Mouse (Mus musculus) liver, embryonic 16.5 days (tissue): ENCODE results near the gene Prkn. TPM values are rescaled to one million over a fixed set of nuclear protein-coding genes. Genes with fewer than 3 reads are reported as not detected.

Experiments
- ATAC-seq: fragments of 200-750 bp; cut with Nextera tagmentation; 2 replicates; pipeline ENCODE4 v1.8.0; 2017; ENCODE audit warnings: low read depth, mild to moderate bottlenecking, moderate number of reproducible peaks, moderate library complexity
- H3K27ac ChIP-seq: fragments of 300-500 bp; sonication (generic); 2 replicates; pipeline ENCODE4 v1.5.1; 2014; ENCODE audit warnings: mild to moderate bottlenecking, low read length
- H3K27me3 ChIP-seq: fragments of 300-500 bp; sonication (generic); 2 replicates; pipeline ENCODE4 v1.6.1; 2014; ENCODE audit warnings: low read depth, low read length, mixed read lengths; ENCODE audit not compliant: control insufficient read depth, insufficient read depth
- H3K36me3 ChIP-seq: fragments of 300-500 bp; sonication (generic); 2 replicates; pipeline ENCODE4 v1.6.1; 2014; ENCODE audit warnings: mild to moderate bottlenecking; ENCODE audit not compliant: control insufficient read depth, insufficient read depth
- H3K4me1 ChIP-seq: fragments of 300-500 bp; sonication (generic); 2 replicates; pipeline ENCODE4 v1.6.1; 2014; ENCODE audit warnings: low read depth, low read length, mixed read lengths; ENCODE audit not compliant: control insufficient read depth
- H3K4me2 ChIP-seq: fragments of 300-500 bp; sonication (generic); 2 replicates; pipeline ENCODE4 v1.6.1; 2014; ENCODE audit warnings: low read depth, low read length, mixed read lengths
- H3K4me3 ChIP-seq: fragments of 300-500 bp; sonication (generic); 2 replicates; pipeline ENCODE4 v1.5.1; 2014; ENCODE audit warnings: low read depth, mild to moderate bottlenecking, low read length
- H3K9ac ChIP-seq: fragments of 300-500 bp; sonication (generic); 2 replicates; pipeline ENCODE4 v1.6.1; 2014; ENCODE audit warnings: low read depth, low read length
- H3K9me3 ChIP-seq: fragments of 300-500 bp; sonication (generic); replicated peaks from 2 replicates; pipeline ENCODE4 v1.6.1; 2016; ENCODE audit warnings: low read length; ENCODE audit not compliant: control insufficient read depth
- WGBS: fragments of 180-500 bp; shearing (Covaris S2); extraction: QIAGEN DNeasy Blood & Tissue Kit; methylation state at CpG from one replicate; pipeline ENCODE4 v1.1.7; 2014; ENCODE audit not compliant: insufficient replicate concordance; 5-methylcytosine and 5-hydroxymethylcytosine counted together
- polyA plus RNA-seq: library from polyadenylated mRNA; unstranded; fragments of >200 nt; fragmentation: Nextera tagmentation; extraction: Ambion mirVana; gene quantifications from 2 replicates; pipeline ENCODE4 v1.2.1, GENCODE M21; 2015

Gene Prkn
- polyA plus RNA-seq, 1 experiment from 2014 or later: 0.70 TPM

DNA sequence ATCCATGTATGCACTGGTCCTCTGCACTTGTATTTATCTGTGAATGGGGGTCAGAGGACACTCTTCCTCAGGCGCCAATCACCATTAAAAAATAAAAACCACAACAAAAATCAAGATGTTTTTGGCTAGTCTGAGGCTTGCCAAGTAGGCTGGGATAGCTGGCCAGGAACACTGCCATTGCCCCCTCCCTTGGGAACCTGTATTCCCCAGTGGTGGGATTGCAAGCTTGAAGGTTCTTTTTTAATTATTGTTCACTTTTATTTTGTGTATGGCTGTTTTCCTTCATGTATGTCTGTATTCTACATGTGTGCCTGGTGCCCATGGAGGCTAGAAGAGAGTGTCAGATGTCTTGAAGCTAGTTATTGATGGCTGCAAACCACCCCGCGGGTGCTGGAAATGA, 664.3 kb downstream of the Prkn start:
- 66% methylated on average over 3 of the region's 3 CpGs for WGBS
- Histone ChIP-seq H3K36me3 (no peaks in the 10 kb centered on the region), H3K4me1 (no peaks in the 10 kb centered on the region), H3K27ac (no peak overlapping the region), H3K27me3 (no peaks in the 10 kb centered on the region), H3K9ac (no peak overlapping the region), H3K9me3 (no peaks in the 10 kb centered on the region), H3K4me2 (no peak overlapping the region), H3K4me3 (no peak overlapping the region)
- ATAC-seq: no peak

DNA sequence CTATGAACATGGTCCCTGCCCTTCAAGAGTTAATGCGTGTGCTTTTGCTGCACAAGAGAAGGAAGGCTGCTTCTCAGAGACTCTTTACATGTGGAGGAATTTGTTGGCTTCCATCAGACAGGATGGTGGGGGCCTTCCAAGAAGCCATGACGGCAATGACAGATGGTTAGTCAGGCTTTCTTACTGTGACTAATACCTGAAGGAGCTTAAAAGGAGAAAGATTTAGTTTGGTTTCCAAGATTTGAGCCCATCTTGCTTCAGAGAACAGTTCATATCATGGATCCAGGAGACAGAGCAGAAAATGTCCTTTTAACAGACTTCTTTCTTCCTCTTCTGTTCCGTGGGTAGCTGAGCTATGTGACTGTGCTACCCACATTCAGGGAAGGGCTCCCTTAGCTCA, 666.9 kb downstream of the Prkn start:
- no peak overlapping the region for H3K27ac ChIP-seq
- H3K9ac ChIP-seq: no peak overlapping the region
- H3K4me1 ChIP-seq: no peaks in the 10 kb centered on the region
- no peak for ATAC-seq
- no peaks in the 10 kb centered on the region for H3K27me3 ChIP-seq
- no peak overlapping the region for H3K4me3 ChIP-seq
- no peak overlapping the region for H3K4me2 ChIP-seq
- 67% methylated on average over 3 of the region's 3 CpGs for WGBS
- H3K9me3 ChIP-seq: no peaks in the 10 kb centered on the region
- H3K36me3 ChIP-seq: no peaks in the 10 kb centered on the region

DNA sequence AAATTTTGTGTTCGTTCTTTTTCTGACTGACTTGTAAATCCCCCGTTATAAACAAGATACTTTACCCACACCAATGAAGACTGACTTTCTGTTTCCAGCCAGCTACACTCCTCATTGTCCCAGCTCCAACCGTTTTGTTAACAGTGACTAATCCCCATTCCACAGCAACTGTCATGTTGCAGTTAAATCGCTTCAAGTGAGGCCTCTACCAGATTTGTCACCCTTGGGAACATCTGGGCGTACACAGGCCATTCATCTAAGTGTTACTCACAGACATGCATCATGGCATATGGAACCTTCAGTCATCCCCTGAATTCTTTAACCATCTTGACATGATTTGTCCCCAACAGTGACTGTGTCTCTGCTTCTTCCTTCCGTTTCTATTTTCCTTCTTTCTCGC, 669.9 kb downstream of the Prkn start:
- Histone ChIP-seq H3K4me2 (no peak overlapping the region), H3K4me1 (no peaks in the 10 kb centered on the region), H3K9me3 (no peaks in the 10 kb centered on the region), H3K27me3 (no peaks in the 10 kb centered on the region), H3K9ac (no peak overlapping the region), H3K36me3 (no peaks in the 10 kb centered on the region), H3K4me3 (no peak overlapping the region), H3K27ac (no peak overlapping the region)
- no peak for ATAC-seq
- 59% methylated on average over 7 of the region's 7 CpGs for WGBS

DNA sequence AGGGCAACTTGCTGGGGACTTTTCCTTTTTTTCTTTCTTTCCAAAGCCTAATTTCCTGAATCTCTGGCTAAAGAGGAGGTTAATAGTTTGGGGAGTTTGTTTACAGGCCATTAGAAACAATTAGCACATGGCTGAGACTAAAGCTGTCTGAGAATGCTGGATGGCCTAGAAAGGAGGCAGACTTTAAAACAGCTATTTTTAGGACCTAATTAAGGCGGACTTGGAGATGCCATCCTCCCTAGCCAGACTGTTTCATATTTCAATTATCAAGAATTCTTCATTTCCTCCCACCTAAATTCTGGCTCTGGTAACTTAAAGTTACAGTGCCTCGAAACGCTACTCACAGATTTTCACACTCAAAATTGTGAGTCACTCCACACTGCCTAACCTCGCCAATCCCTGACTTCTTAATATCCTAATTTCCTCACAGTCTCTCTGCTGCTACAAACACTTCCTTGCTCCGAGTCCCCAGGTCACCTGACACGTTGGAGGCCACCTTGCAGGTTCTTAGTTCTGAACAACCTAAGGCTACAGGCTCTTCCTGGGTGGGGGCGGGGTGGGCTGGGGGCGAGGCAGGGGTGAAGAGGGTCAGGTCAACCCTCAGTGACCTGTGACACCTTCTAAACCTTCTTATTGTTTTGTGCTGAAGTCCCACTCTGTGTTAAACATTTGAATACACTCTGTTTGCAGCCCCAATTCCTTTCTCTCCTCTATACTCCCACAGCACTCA, 674.0 kb downstream of the Prkn start:
- Histone ChIP-seq H3K4me1 (no peaks in the 10 kb centered on the region), H3K36me3 (no peaks in the 10 kb centered on the region), H3K4me2 (no peak overlapping the region), H3K27ac (no peak overlapping the region), H3K4me3 (no peak overlapping the region), H3K9me3 (no peaks in the 10 kb centered on the region), H3K27me3 (no peaks in the 10 kb centered on the region), H3K9ac (no peak overlapping the region)
- ATAC-seq: no peak
- 37% methylated on average over 8 of the region's 8 CpGs for WGBS

DNA sequence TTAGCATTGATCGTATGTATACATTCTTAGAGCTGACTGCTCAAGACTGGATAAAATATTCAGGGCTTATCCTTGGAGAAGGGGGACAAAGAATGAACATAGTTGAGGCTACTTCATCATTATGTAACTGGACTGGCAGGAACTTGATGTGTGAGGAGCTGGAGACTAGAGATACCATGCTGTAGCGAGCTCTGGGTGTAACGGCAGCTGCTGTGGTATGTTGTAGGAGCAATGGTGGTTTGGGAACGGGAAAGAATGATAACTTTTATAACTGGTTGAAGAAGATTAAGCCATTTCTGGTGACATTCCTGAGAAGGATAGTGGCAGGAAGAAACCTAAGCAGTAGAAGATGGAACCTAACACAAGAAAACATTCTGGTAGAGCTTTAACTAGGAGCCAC, 675.4 kb downstream of the Prkn start:
- H3K27me3 ChIP-seq: no peaks in the 10 kb centered on the region
- WGBS: 39% methylated on average over 4 of the region's 4 CpGs
- H3K27ac ChIP-seq: no peak overlapping the region
- H3K4me3 ChIP-seq: no peak overlapping the region
- no peak overlapping the region for H3K9ac ChIP-seq
- no peaks in the 10 kb centered on the region for H3K36me3 ChIP-seq
- H3K9me3 ChIP-seq: no peaks in the 10 kb centered on the region
- no peak overlapping the region for H3K4me2 ChIP-seq
- ATAC-seq: no peak
- no peaks in the 10 kb centered on the region for H3K4me1 ChIP-seq

DNA sequence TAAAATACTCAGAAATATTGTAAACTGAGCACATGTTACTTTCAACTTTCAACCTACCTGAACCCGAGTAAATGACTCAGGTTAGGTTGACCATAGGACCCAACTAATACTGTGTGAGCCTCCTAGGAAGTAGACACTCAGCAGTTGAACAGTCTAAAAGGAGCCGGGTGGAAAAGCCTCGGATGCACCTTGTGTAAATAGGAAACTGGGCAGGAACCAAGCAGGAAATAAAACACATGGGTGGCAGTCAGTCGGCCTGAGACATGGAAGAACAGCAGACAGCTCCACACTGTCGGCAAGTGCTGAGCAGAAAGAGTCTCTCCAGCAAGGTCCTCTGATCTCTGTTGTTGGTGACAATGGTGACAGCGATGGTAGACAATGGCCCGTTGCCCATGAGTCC, 676.0 kb downstream of the Prkn start:
- Histone ChIP-seq H3K36me3 (no peaks in the 10 kb centered on the region), H3K9me3 (no peaks in the 10 kb centered on the region), H3K9ac (no peak overlapping the region), H3K27ac (no peak overlapping the region), H3K4me1 (no peaks in the 10 kb centered on the region), H3K27me3 (no peaks in the 10 kb centered on the region), H3K4me2 (no peak overlapping the region), H3K4me3 (no peak overlapping the region)
- no peak for ATAC-seq
- 54% methylated on average over 7 of the region's 7 CpGs for WGBS

DNA sequence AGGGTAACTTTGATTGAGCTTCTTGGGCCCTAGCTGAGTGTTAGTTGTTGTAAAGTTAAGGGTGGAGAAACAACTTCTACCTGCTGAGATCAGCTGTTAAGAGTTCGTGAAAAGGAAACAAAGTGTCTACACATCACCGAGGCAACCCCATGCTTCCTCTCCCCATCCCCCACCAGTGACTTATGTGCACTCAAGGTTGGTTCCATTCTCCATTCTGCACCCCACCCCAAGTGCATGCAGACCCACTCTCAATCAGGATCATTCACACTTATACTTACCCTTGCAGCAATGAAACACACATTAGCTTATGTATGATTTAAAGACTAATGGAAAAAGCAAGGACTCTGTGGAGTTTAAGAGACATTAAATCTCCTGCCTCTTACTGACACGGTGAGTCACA, 691.9 kb downstream of the Prkn start:
- H3K4me1 ChIP-seq: no peaks in the 10 kb centered on the region
- no peaks in the 10 kb centered on the region for H3K27me3 ChIP-seq
- no peak overlapping the region for H3K9ac ChIP-seq
- H3K9me3 ChIP-seq: no peaks in the 10 kb centered on the region
- WGBS: 42% methylated on average over 3 of the region's 3 CpGs
- H3K27ac ChIP-seq: no peak overlapping the region
- H3K4me3 ChIP-seq: no peak overlapping the region
- ATAC-seq: no peak
- no peak overlapping the region for H3K4me2 ChIP-seq
- no peaks in the 10 kb centered on the region for H3K36me3 ChIP-seq

DNA sequence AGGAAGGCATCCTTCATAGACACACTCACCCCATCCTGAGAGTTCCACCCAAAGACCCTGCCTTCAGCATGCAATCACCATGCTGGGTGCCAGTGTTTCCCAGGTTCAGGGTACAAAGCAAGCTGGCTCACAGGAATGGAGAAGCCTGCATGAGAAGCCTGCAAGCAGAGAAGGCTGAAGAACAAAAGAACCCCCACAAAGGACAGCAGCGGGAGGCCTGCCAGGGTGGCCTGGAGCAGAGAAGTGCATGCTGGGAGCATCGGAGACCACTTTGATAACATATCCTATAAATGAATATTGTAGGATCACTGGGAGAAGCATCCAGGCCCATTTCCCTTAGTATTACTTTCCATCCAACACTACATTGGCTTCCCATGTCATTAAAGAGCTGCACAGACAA, 692.6 kb downstream of the Prkn start:
- H3K4me3 ChIP-seq: no peak overlapping the region
- no peak overlapping the region for H3K9ac ChIP-seq
- H3K27me3 ChIP-seq: no peaks in the 10 kb centered on the region
- no peaks in the 10 kb centered on the region for H3K9me3 ChIP-seq
- H3K27ac ChIP-seq: no peak overlapping the region
- ATAC-seq: no peak
- H3K4me2 ChIP-seq: no peak overlapping the region
- 40% methylated on average over 2 of the region's 2 CpGs for WGBS
- no peaks in the 10 kb centered on the region for H3K36me3 ChIP-seq
- no peaks in the 10 kb centered on the region for H3K4me1 ChIP-seq

DNA sequence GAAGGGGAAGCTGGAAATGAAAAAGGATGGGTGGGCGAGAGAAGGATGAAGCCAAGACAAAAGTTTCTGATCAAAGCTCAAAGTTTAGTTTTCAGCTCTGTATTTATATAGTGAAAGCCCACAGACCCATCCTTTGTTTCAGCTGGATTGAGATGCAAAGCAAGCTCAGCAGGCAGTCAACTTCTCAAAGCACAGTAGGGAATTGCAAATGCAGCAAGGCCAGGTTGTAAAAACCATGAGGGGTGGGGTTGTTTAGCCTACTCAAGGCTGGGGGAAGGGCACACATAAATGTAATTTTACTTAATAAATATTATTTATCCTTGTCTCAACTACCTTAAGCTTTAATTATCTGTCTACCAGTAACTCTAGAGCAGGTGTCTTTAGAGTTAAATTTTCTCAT, 693.7 kb downstream of the Prkn start:
- Histone ChIP-seq H3K4me1 (no peaks in the 10 kb centered on the region), H3K9ac (no peak overlapping the region), H3K27me3 (no peaks in the 10 kb centered on the region), H3K27ac (no peak overlapping the region), H3K4me2 (no peak overlapping the region), H3K36me3 (no peaks in the 10 kb centered on the region), H3K9me3 (no peaks in the 10 kb centered on the region), H3K4me3 (no peak overlapping the region)
- WGBS: 56% methylated on average over 1 of the region's 1 CpGs
- no peak for ATAC-seq
